Mouse (Mus musculus): Measurements from ENCODE around the gene Sprtn. TPM values are rescaled to one million over a fixed set of nuclear protein-coding genes. Genes with fewer than 3 reads are reported as not detected.

Gene Sprtn
- polyA plus RNA-seq, 1 experiment from 2014 or later: 6.9 TPM

DNA sequence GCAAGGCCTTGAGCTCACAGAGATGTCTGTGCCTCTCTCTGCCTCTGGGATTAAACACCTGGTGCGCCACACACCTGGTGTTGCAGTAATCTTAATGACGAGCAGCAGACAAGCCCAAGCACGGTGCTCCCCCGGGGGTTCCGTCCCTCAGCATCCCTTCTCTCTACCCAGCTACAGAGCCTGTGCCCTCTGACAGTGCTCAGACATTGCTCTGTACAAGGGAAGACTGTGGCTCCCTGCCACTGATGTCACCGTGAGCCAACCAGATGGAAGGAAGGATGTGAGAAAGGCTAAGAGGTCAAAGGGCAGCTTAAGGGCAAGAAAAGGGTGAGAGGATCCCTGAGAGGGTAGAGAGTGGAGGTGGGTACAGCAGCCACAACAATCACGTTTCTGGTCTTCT is 46.7 kb downstream of the Sprtn start:
- no peaks in the 10 kb centered on the region for H3K9me3 ChIP-seq (ENCODE audit: control insufficient read depth, low read depth, low read length)
- no peaks in the 10 kb centered on the region; the same call in 1 of the 2 replicates for H3K36me3 ChIP-seq (ENCODE audit: control insufficient read depth, insufficient read depth, low read length)
- no peak overlapping the region for H3K27ac ChIP-seq (ENCODE audit: low read length)
- no peak overlapping the region for H3K9ac ChIP-seq (replicated peaks; ENCODE audit: low read depth, low read length)
- WGBS: 57% methylated on average over 7 of the region's 7 CpGs
- H3K4me2 ChIP-seq (replicated peaks; ENCODE audit: low read depth, low read length): no peak overlapping the region
- no peak for ATAC-seq (ENCODE audit: insufficient number of reproducible peaks, insufficient read depth, low FRiP score, low read depth)
- no peaks in the 10 kb centered on the region for H3K27me3 ChIP-seq (ENCODE audit: control insufficient read depth, insufficient read depth, low read length)
- H3K4me1 ChIP-seq (ENCODE audit: control insufficient read depth, insufficient read depth, low read length): peaks cover 14% of the 10 kb centered on the region; the same call in 1 of the 2 replicates
- no peak overlapping the region for H3K4me3 ChIP-seq (ENCODE audit: low read depth, low read length)

DNA sequence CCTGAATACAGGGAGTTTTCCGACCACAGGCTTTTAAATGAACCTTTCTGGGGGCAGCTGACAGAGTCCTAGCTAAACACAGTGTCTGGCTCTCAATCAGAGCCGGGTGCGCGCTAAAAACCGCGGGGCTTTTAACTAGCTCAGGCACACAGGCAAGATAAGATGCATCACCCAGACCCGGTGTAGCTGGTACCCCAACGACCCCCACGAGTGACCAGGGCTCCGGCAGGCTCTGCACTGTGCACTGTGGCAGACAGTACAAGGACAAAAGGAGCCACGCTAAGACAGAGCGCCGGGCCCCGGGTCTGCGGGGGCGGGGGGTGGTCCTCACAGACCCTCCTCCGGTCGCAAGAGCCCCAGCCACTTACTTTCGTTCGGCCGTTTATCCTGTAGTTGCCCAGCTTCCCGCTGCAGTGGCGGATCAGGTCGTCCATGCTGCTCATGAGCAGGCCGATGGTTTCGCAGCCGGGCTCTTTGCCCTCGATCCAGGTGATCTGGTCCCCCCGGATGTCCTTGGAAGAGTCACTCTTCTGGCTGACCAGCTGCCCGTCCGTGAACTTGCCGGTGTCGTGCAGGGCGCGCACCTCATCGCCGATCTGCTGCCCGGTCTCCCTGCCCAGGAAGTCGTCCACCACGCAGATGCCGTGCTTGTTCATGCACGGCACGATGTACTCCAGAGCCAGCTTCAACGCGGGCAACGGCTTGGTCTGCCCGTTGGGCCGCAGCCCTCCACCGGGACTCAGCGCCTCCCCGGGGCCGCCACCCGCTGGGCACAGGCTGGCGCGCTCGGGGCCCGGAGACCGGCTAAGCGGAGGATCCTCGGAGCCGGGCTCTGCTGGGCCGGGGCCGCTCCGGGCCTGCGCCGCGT is 50.4 kb downstream of the Sprtn start:
- peak overlapping the region; percentile 95 for H3K9ac ChIP-seq (replicated peaks; ENCODE audit: low read depth, low read length)
- ATAC-seq (ENCODE audit: insufficient number of reproducible peaks, insufficient read depth, low FRiP score, low read depth): peak; percentile 21; the same call in 1 of the 2 replicates
- H3K9me3 ChIP-seq (ENCODE audit: control insufficient read depth, low read depth, low read length): no peaks in the 10 kb centered on the region
- peak overlapping the region; percentile 84 for H3K4me2 ChIP-seq (replicated peaks; ENCODE audit: low read depth, low read length)
- no peaks in the 10 kb centered on the region for H3K27me3 ChIP-seq (ENCODE audit: control insufficient read depth, insufficient read depth, low read length)
- H3K36me3 ChIP-seq (ENCODE audit: control insufficient read depth, insufficient read depth, low read length): no peaks in the 10 kb centered on the region; the same call in 1 of the 2 replicates
- WGBS: under 1% methylated on average over 67 of the region's 67 CpGs
- H3K4me1 ChIP-seq (ENCODE audit: control insufficient read depth, insufficient read depth, low read length): peaks cover 14% of the 10 kb centered on the region; the same call in 1 of the 2 replicates
- peak overlapping the region; percentile 92 for H3K27ac ChIP-seq (ENCODE audit: low read length)
- H3K4me3 ChIP-seq (ENCODE audit: low read depth, low read length): peak overlapping the region; percentile 86

DNA sequence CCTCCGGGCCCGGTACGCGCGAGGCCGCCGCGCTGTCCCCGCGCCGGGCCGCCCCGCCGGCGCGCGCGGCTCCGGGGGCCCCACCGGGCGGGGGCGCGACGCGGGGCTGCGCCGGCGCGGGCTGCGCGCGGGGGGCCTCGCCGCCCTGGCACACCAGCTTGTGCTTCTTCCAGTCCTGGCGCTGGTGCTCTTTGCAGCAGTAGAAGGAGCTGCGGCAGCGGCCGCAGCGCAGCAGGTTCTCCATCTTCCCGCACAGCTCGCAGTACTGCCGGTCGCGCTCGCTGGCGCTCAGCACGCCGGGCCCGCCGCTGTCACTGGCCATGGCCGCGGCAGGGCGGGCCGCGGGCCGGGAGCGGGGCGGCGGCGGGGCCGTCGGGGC is 51.0 kb downstream of the Sprtn start:
- Histone ChIP-seq H3K4me2 (replicated peaks; ENCODE audit: low read depth, low read length) (peak overlapping the region; percentile 84), H3K27ac (ENCODE audit: low read length) (peak overlapping the region; percentile 92), H3K36me3 (ENCODE audit: control insufficient read depth, insufficient read depth, low read length) (no peaks in the 10 kb centered on the region; the same call in 1 of the 2 replicates), H3K9ac (replicated peaks; ENCODE audit: low read depth, low read length) (peak overlapping the region; percentile 95), H3K4me1 (ENCODE audit: control insufficient read depth, insufficient read depth, low read length) (peaks cover 14% of the 10 kb centered on the region; the same call in 1 of the 2 replicates), H3K9me3 (ENCODE audit: control insufficient read depth, low read depth, low read length) (no peaks in the 10 kb centered on the region), H3K27me3 (ENCODE audit: control insufficient read depth, insufficient read depth, low read length) (no peaks in the 10 kb centered on the region), H3K4me3 (ENCODE audit: low read depth, low read length) (peak overlapping the region; percentile 86)
- 0 out of 2 replicates have a peak, but pooled peaks have one; percentile 4 for ATAC-seq (ENCODE audit: insufficient number of reproducible peaks, insufficient read depth, low FRiP score, low read depth)
- WGBS: 0% methylated on average over 47 of the region's 62 CpGs

DNA sequence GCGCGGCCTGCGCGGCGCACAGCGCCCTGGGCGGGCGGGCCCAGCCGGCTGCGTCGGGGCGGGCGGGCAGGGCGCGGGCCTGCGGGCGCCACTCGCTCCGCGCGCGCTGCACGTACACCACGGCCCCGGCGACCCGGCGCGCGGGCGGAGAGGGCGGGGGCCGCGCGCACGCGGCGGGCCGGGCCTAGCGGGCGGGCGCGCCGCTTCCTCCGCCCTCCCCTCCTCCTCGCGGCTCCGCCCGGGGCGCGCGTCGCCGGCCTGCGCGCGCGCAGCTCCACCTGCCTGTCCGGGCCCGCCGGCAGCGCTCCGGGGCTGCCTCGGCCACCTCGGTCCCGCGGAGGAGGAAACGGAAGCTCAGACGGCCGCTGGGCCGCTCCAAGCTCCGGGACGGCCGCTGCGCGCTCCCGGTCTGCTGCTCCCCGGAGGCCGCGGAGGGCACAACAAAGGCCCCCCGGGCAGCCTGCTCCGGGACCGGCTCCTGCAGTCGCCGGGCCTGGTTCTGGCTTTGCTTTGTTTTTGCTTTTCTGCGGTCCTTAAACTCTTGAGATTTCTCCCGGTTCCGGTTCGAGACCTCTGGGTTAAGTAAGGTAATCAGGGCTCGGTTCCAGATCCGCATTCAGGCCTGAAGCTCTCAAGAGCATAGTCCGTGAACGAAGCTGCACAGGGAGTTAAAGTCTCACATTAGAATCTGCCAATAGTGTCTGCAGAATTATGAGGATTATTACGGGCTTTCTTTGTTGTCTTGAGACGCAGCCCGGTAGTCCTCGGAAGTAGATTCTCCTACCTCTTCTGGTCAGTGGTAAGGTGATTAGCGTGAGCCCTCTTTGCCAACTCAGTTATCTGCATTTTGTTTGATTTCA is 51.8 kb downstream of the Sprtn start, which contains the start of gene Egln1:
TSS of gene Egln1 (minus strand) at position 116 of the 860 bp plus-strand sequence.
- peak within 1 kb of the TSS; percentile 84 for H3K4me2 ChIP-seq (replicated peaks; ENCODE audit: low read depth, low read length)
- no peaks in the 10 kb centered on the region for H3K9me3 ChIP-seq (ENCODE audit: control insufficient read depth, low read depth, low read length)
- H3K27me3 ChIP-seq (ENCODE audit: control insufficient read depth, insufficient read depth, low read length): no peaks in the 10 kb centered on the region
- H3K9ac ChIP-seq (replicated peaks; ENCODE audit: low read depth, low read length): peak within 1 kb of the TSS; percentile 95
- ATAC-seq (ENCODE audit: insufficient number of reproducible peaks, insufficient read depth, low FRiP score, low read depth): peak; percentile 83
- WGBS: 1% methylated on average over 46 of the region's 98 CpGs
- H3K4me1 ChIP-seq (ENCODE audit: control insufficient read depth, insufficient read depth, low read length): peaks cover 14% of the 10 kb centered on the region; the same call in 1 of the 2 replicates
- H3K4me3 ChIP-seq (ENCODE audit: low read depth, low read length): peak within 1 kb of the TSS; percentile 86
- H3K36me3 ChIP-seq (ENCODE audit: control insufficient read depth, insufficient read depth, low read length): no peaks in the 10 kb centered on the region; the same call in 1 of the 2 replicates
- peak within 1 kb of the TSS; percentile 97 for H3K27ac ChIP-seq (ENCODE audit: low read length)

- H3K9me3 ChIP-seq (ENCODE audit: control insufficient read depth, low read depth, low read length): no peaks in the 10 kb centered on the region
- H3K36me3 ChIP-seq (ENCODE audit: control insufficient read depth, insufficient read depth, low read length): no peaks in the 10 kb centered on the region; the same call in 1 of the 2 replicates
- peak overlapping the region; percentile 84 for H3K4me2 ChIP-seq (replicated peaks; ENCODE audit: low read depth, low read length)
- peak overlapping the region; percentile 97 for H3K27ac ChIP-seq (ENCODE audit: low read length)
- peaks cover 14% of the 10 kb centered on the region; the same call in 1 of the 2 replicates for H3K4me1 ChIP-seq (ENCODE audit: control insufficient read depth, insufficient read depth, low read length)
- no peaks in the 10 kb centered on the region for H3K27me3 ChIP-seq (ENCODE audit: control insufficient read depth, insufficient read depth, low read length)
- H3K9ac ChIP-seq (replicated peaks; ENCODE audit: low read depth, low read length): peak overlapping the region; percentile 79
- no peak for ATAC-seq (ENCODE audit: insufficient number of reproducible peaks, insufficient read depth, low FRiP score, low read depth)
- WGBS: 17% methylated on average over 10 of the region's 10 CpGs
- peak overlapping the region; percentile 86 for H3K4me3 ChIP-seq (ENCODE audit: low read depth, low read length)
These were observed 52.4 kb downstream of the Sprtn start for GRCm38 (mm10) chr8:124950069-124950456.

- no peak overlapping the region for H3K9ac ChIP-seq (replicated peaks; ENCODE audit: low read depth, low read length)
- WGBS: 48% methylated on average over 2 of the region's 2 CpGs
- no peaks in the 10 kb centered on the region for H3K9me3 ChIP-seq (ENCODE audit: control insufficient read depth, low read depth, low read length)
- H3K4me1 ChIP-seq (ENCODE audit: control insufficient read depth, insufficient read depth, low read length): peaks cover 10% of the 10 kb centered on the region; the same call in 1 of the 2 replicates
- no peaks in the 10 kb centered on the region for H3K36me3 ChIP-seq (ENCODE audit: control insufficient read depth, insufficient read depth, low read length)
- ATAC-seq (ENCODE audit: insufficient number of reproducible peaks, insufficient read depth, low FRiP score, low read depth): no peak
- H3K4me2 ChIP-seq (replicated peaks; ENCODE audit: low read depth, low read length): peak overlapping the region; percentile 84
- H3K4me3 ChIP-seq (ENCODE audit: low read depth, low read length): peak overlapping the region; percentile 86
- no peaks in the 10 kb centered on the region for H3K27me3 ChIP-seq (ENCODE audit: control insufficient read depth, insufficient read depth, low read length)
- H3K27ac ChIP-seq (ENCODE audit: low read length): no peak overlapping the region
These were observed 53.2 kb downstream of the Sprtn start for GRCm38 (mm10) chr8:124950865-124951264.

GRCm38 (mm10) chr8:124953188-124953587 is 55.5 kb downstream of the Sprtn start:
- Histone ChIP-seq H3K27ac (ENCODE audit: low read length) (no peak overlapping the region), H3K4me2 (replicated peaks; ENCODE audit: low read depth, low read length) (no peak overlapping the region), H3K9me3 (ENCODE audit: control insufficient read depth, low read depth, low read length) (no peaks in the 10 kb centered on the region), H3K9ac (replicated peaks; ENCODE audit: low read depth, low read length) (no peak overlapping the region), H3K27me3 (ENCODE audit: control insufficient read depth, insufficient read depth, low read length) (no peaks in the 10 kb centered on the region), H3K4me3 (ENCODE audit: low read depth, low read length) (no peak overlapping the region), H3K4me1 (ENCODE audit: control insufficient read depth, insufficient read depth, low read length) (no peaks in the 10 kb centered on the region), H3K36me3 (ENCODE audit: control insufficient read depth, insufficient read depth, low read length) (no peaks in the 10 kb centered on the region)
- WGBS: 74% methylated on average over 7 of the region's 7 CpGs
- ATAC-seq (ENCODE audit: insufficient number of reproducible peaks, insufficient read depth, low FRiP score, low read depth): no peak

DNA sequence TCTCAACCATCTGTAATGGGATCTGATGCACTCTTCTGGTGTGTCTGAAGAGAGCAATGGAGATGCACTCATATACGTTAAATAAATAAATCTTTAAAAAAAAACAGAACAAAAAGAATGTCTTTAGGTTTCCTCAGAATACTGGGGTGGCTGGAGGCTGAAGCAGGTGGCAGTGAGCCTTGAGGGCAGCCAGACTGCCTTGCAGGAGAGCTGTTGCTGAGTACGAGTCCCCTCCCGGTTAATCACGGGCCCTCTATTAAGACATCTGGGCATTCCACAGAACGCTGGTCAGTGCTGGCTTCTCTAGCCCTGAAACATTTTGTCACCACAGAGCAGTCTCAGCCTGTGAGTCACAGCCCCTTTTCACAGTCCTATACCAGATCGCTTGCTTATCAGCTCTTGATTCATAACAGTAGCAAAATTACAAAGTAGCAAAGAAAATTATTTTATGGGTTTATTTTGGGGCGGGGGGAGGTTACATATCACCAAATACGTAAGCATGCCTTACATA is 56.9 kb downstream of the Sprtn start:
- H3K36me3 ChIP-seq (ENCODE audit: control insufficient read depth, insufficient read depth, low read length): no peaks in the 10 kb centered on the region
- H3K4me3 ChIP-seq (ENCODE audit: low read depth, low read length): no peak overlapping the region
- no peaks in the 10 kb centered on the region for H3K9me3 ChIP-seq (ENCODE audit: control insufficient read depth, low read depth, low read length)
- no peak for ATAC-seq (ENCODE audit: insufficient number of reproducible peaks, insufficient read depth, low FRiP score, low read depth)
- H3K27ac ChIP-seq (ENCODE audit: low read length): no peak overlapping the region
- no peaks in the 10 kb centered on the region for H3K4me1 ChIP-seq (ENCODE audit: control insufficient read depth, insufficient read depth, low read length)
- H3K4me2 ChIP-seq (replicated peaks; ENCODE audit: low read depth, low read length): no peak overlapping the region
- 70% methylated on average over 8 of the region's 8 CpGs for WGBS
- H3K27me3 ChIP-seq (ENCODE audit: control insufficient read depth, insufficient read depth, low read length): no peaks in the 10 kb centered on the region
- H3K9ac ChIP-seq (replicated peaks; ENCODE audit: low read depth, low read length): no peak overlapping the region
